15 mouse cellular contexts compared by ENCODE assay signal in genomic region chr14:20447209-20447608, GRCm38 (mm10). TPM values are rescaled to one million over a fixed set of nuclear protein-coding genes. Genes with fewer than 3 reads are reported as not detected.
DNase-seq lines count a peak whose midpoint lies in the region; ATAC-seq and TF ChIP-seq lines count a peak whose summit lies in the region.
"Had no signal": no experiment of that assay in that cellular context is flagged by ENCODE, and none has a peak within 500 bp of the region (broad histone marks: within the 10 kb centered on the region; RNA-seq: fewer than 3 reads in every experiment).

No protein-coding gene starts in this region.

- no peak overlapping the region for H3K4me3 ChIP-seq in left cerebral cortex, adult 2 months
- no peak overlapping the region for H3K4me3 ChIP-seq in lung, postnatal 0 days (ENCODE audit: low read depth, low read length)
- no peak overlapping the region for H3K4me3 ChIP-seq in forebrain, embryonic 16.5 days (replicated peaks; ENCODE audit: low read length)
- H3K4me3 ChIP-seq in heart, embryonic 10.5 days: no peak overlapping the region
- H3K4me3 ChIP-seq: erythroblast, embryonic 14.5 days; heart, embryonic 15.5 days; megakaryocyte, embryonic 14.5 days; myocyte had no signal

- H3K36me3 ChIP-seq in lung, postnatal 0 days (ENCODE audit: insufficient read depth, low read length): no peaks in the 10 kb centered on the region
- no peaks in the 10 kb centered on the region for H3K36me3 ChIP-seq in forebrain, embryonic 16.5 days (ENCODE audit: control insufficient read depth, insufficient read depth)
- H3K36me3 ChIP-seq in heart, embryonic 10.5 days: no peaks in the 10 kb centered on the region
- H3K36me3 ChIP-seq: heart, embryonic 15.5 days had no signal

- ATAC-seq in lung, postnatal 0 days: peak; percentile 17; the same call in 1 of the 2 replicates
- ATAC-seq in forebrain, embryonic 16.5 days: no peak

- no peak overlapping the region for H3K4me2 ChIP-seq in lung, postnatal 0 days (replicated peaks; ENCODE audit: low read depth, low read length)
- H3K4me2 ChIP-seq in forebrain, embryonic 16.5 days (ENCODE audit: low read length): no peak overlapping the region
- H3K4me2 ChIP-seq: heart, embryonic 15.5 days had no signal

- H3K27me3 ChIP-seq in lung, postnatal 0 days (replicated peaks; ENCODE audit: insufficient read depth, low read length): no peaks in the 10 kb centered on the region
- H3K27me3 ChIP-seq in forebrain, embryonic 16.5 days (replicated peaks; ENCODE audit: control insufficient read depth, insufficient read depth, low read length): no peaks in the 10 kb centered on the region
- no peaks in the 10 kb centered on the region for H3K27me3 ChIP-seq in heart, embryonic 10.5 days (ENCODE audit: insufficient read depth, poor library complexity, severe bottlenecking)
- H3K27me3 ChIP-seq: heart, embryonic 15.5 days; megakaryocyte, embryonic 14.5 days had no signal

- WGBS in lung, postnatal 0 days: 28% methylated on average over 12 of the region's 12 CpGs
- WGBS in forebrain, embryonic 16.5 days: 45% methylated on average over 12 of the region's 12 CpGs
- 56% methylated on average over 12 of the region's 12 CpGs for WGBS in heart, embryonic 10.5 days

- no peak overlapping the region for H3K9ac ChIP-seq in lung, postnatal 0 days (replicated peaks; ENCODE audit: low read depth)
- H3K9ac ChIP-seq in forebrain, embryonic 16.5 days (replicated peaks; ENCODE audit: low read depth, low read length): no peak overlapping the region
- H3K9ac ChIP-seq: heart, embryonic 15.5 days had no signal

- no peak for TF ChIP-seq EP300 in lung, postnatal 0 days (IDR thresholded peaks at IDR 0.05)

- H3K9me3 ChIP-seq in lung, postnatal 0 days (ENCODE audit: low read length): no peaks in the 10 kb centered on the region
- H3K9me3 ChIP-seq in forebrain, embryonic 16.5 days (ENCODE audit: control insufficient read depth, low read length): no peaks in the 10 kb centered on the region
- no peaks in the 10 kb centered on the region for H3K9me3 ChIP-seq in heart, embryonic 10.5 days
- H3K9me3 ChIP-seq: heart, embryonic 15.5 days had no signal

- no peak for TF ChIP-seq CTCF in left cerebral cortex, adult 2 months (IDR thresholded peaks at IDR 0.05)
- no peak for TF ChIP-seq CTCF in lung, postnatal 0 days (IDR thresholded peaks at IDR 0.05)

- H3K4me1 ChIP-seq in lung, postnatal 0 days (ENCODE audit: insufficient read depth, low read depth, low read length): peaks cover 8% of the 10 kb centered on the region; the same call in 1 of the 2 replicates
- H3K4me1 ChIP-seq in forebrain, embryonic 16.5 days (replicated peaks; ENCODE audit: control insufficient read depth, insufficient read depth, low read length): peaks cover 8% of the 10 kb centered on the region
- peaks cover 7% of the 10 kb centered on the region; the same call in 1 of the 2 replicates for H3K4me1 ChIP-seq in heart, embryonic 10.5 days

- peak; percentile 28 to 29 for DNase-seq in cerebellum, postnatal 10 days
- no peak for DNase-seq in cerebellum, adult 11 months
- peak; percentile 36 to 43 for DNase-seq in left cerebral cortex, adult 2 months (ENCODE audit: extremely low spot score in 1 of 2, low spot score in 2 of 2)
- no peak for DNase-seq in left cerebral cortex, adult 11 months (ENCODE audit: low spot score)
- DNase-seq in WW6 (ENCODE audit: low read depth, low spot score): peak; percentile 14
- DNase-seq in lung, postnatal 0 days (ENCODE audit: low spot score): no peak
- DNase-seq in heart, embryonic 10.5 days (ENCODE audit: low spot score): no peak
- DNase-seq: gastrocnemius, postnatal 25 days; layer of hippocampus, adult 9-11 months had no signal

- intact Hi-C loops in left cerebral cortex, adult 2 months (cut with DNase I): loop anchor here (5.0 kb wide), 1 partner anchor 45 kb away; no protein-coding TSS in a partner anchor

- peak overlapping the region; percentile 50 for H3K27ac ChIP-seq in left cerebral cortex, adult 2 months
- H3K27ac ChIP-seq in lung, postnatal 0 days (ENCODE audit: low read length): no peak overlapping the region
- no peak overlapping the region for H3K27ac ChIP-seq in forebrain, embryonic 16.5 days (ENCODE audit: low read length)
- no peak overlapping the region for H3K27ac ChIP-seq in heart, embryonic 10.5 days
- H3K27ac ChIP-seq: heart, embryonic 15.5 days had no signal

RNA-seq across cellular contexts. Expression of gene Cfap70, which starts 4.8 kb away (rescaled TPM):
- total RNA-seq in left cerebral cortex, adult 2 months (2021): 1 to 10 TPM in 1 of 2 experiments, under 1 TPM in 1; 0.95 to 2.2 TPM
- 3.7 and 4.0 TPM in 2 replicates for polyA plus RNA-seq in lung, postnatal 0 days (2015; fragmentation: Nextera tagmentation; extraction: Ambion mirVana)
- polyA plus RNA-seq in forebrain, embryonic 16.5 days (2015; fragmentation: Nextera tagmentation; extraction: Ambion mirVana): 0.65 and 1.1 TPM in 2 replicates
- 0.15 and 0.39 TPM in 2 replicates for polyA plus RNA-seq in heart, embryonic 10.5 days (2016; fragmentation: Nextera tagmentation; extraction: Ambion mirVana)
- polyA plus RNA-seq: erythroblast, embryonic 14.5 days; liver, adult 2 months; myocyte had no signal

RNA-seq across cellular contexts. Expression of gene Anxa7, which starts 32.7 kb away (rescaled TPM):
- 10 to 100 TPM; 64.9 to 66.2 TPM for total RNA-seq in left cerebral cortex, adult 2 months (2021)
- polyA plus RNA-seq in lung, postnatal 0 days (2015; fragmentation: Nextera tagmentation; extraction: Ambion mirVana): 52.9 and 56.9 TPM in 2 replicates
- polyA plus RNA-seq in forebrain, embryonic 16.5 days (2015; fragmentation: Nextera tagmentation; extraction: Ambion mirVana): 16.7 and 18.9 TPM in 2 replicates
- polyA plus RNA-seq in heart, embryonic 10.5 days (2016; fragmentation: Nextera tagmentation; extraction: Ambion mirVana): 36.6 and 38.5 TPM in 2 replicates

RNA-seq across cellular contexts. Expression of gene Mss51, which starts 49.5 kb away (rescaled TPM):
- 1 to 10 TPM in 1 of 2 experiments, under 1 TPM in 1; 0.97 to 1.2 TPM for total RNA-seq in left cerebral cortex, adult 2 months (2021)
- polyA plus RNA-seq in lung, postnatal 0 days (2015; fragmentation: Nextera tagmentation; extraction: Ambion mirVana): 0.20 and 0.38 TPM in 2 replicates
- 0.47 and 0.85 TPM in 2 replicates for polyA plus RNA-seq in forebrain, embryonic 16.5 days (2015; fragmentation: Nextera tagmentation; extraction: Ambion mirVana)
- polyA plus RNA-seq in heart, embryonic 10.5 days (2016; fragmentation: Nextera tagmentation; extraction: Ambion mirVana): 0.64 and 0.65 TPM in 2 replicates

RNA-seq across cellular contexts. Expression of gene Mrps16, which starts 53.8 kb away (rescaled TPM):
- 10 to 100 TPM; 30.8 to 33.5 TPM for total RNA-seq in left cerebral cortex, adult 2 months (2021)
- polyA plus RNA-seq in lung, postnatal 0 days (2015; fragmentation: Nextera tagmentation; extraction: Ambion mirVana): 58.5 and 64.4 TPM in 2 replicates
- polyA plus RNA-seq in forebrain, embryonic 16.5 days (2015; fragmentation: Nextera tagmentation; extraction: Ambion mirVana): 58.0 and 58.9 TPM in 2 replicates
- polyA plus RNA-seq in heart, embryonic 10.5 days (2016; fragmentation: Nextera tagmentation; extraction: Ambion mirVana): 95.0 and 108 TPM in 2 replicates

RNA-seq across cellular contexts. Expression of gene Dnajc9, which starts 58.5 kb away (rescaled TPM):
- total RNA-seq in left cerebral cortex, adult 2 months (2021): 10 to 100 TPM; 24.7 to 25.4 TPM
- 34.7 and 37.9 TPM in 2 replicates for polyA plus RNA-seq in lung, postnatal 0 days (2015; fragmentation: Nextera tagmentation; extraction: Ambion mirVana)
- 181 and 189 TPM in 2 replicates for polyA plus RNA-seq in forebrain, embryonic 16.5 days (2015; fragmentation: Nextera tagmentation; extraction: Ambion mirVana)
- polyA plus RNA-seq in heart, embryonic 10.5 days (2016; fragmentation: Nextera tagmentation; extraction: Ambion mirVana): 128 and 179 TPM in 2 replicates

Comparison
In these comparisons a context has a peak if more than half of its experiments do, and no peak if none do; other contexts are left out.
1. DNase-seq: peak in cerebellum, postnatal 10 days (2 of 2), left cerebral cortex, adult 2 months (2 of 2) and WW6 (single experiment); none in cerebellum, adult 11 months (single experiment), left cerebral cortex, adult 11 months (single experiment), lung, postnatal 0 days (single experiment) and heart, embryonic 10.5 days (single experiment).